Mouse (Mus musculus): Measurements from ENCODE around the gene Psmd12. TPM values are rescaled to one million over a fixed set of nuclear protein-coding genes. Genes with fewer than 3 reads are reported as not detected.

The Psmd12 gene
- polyA plus RNA-seq, 1 experiment = not detected

GRCm38 (mm10) chr11:107545747-107546476 lies 66.6 kb downstream of the Psmd12 start:
- 36% methylated on average over 13 of the region's 13 CpGs for WGBS
- Histone ChIP-seq H3K4me1 (ENCODE audit: control insufficient read depth, insufficient read depth, low read length) (peaks cover 9% of the 10 kb centered on the region), H3K27ac (ENCODE audit: insufficient read depth, low read depth, low read length) (no peak overlapping the region), H3K4me3 (ENCODE audit: insufficient read depth, low read depth, low read length) (no peak overlapping the region)
- no peak for TF ChIP-seq POLR2A (IDR thresholded peaks at IDR 0.05; ENCODE audit: insufficient read depth, low read depth, low read length)
- no peak for TF ChIP-seq CTCF (IDR thresholded peaks at IDR 0.05; ENCODE audit: insufficient read depth, low read depth, low read length)

GRCm38 (mm10) chr11:107546667-107547301 lies 67.5 kb downstream of the Psmd12 start:
- Histone ChIP-seq H3K27ac (ENCODE audit: insufficient read depth, low read depth, low read length) (no peak overlapping the region), H3K4me3 (ENCODE audit: insufficient read depth, low read depth, low read length) (peak overlapping the region; percentile 82), H3K4me1 (ENCODE audit: control insufficient read depth, insufficient read depth, low read length) (peaks cover 9% of the 10 kb centered on the region)
- TF ChIP-seq CTCF (IDR thresholded peaks at IDR 0.05; ENCODE audit: insufficient read depth, low read depth, low read length) (no peak), POLR2A (IDR thresholded peaks at IDR 0.05; ENCODE audit: insufficient read depth, low read depth, low read length) (no peak)
- WGBS = under 1% methylated on average over 37 of the region's 37 CpGs

- Histone ChIP-seq H3K4me3 (ENCODE audit: insufficient read depth, low read depth, low read length) (peak within 1 kb of the TSS; percentile 82), H3K4me1 (ENCODE audit: control insufficient read depth, insufficient read depth, low read length) (peaks cover 9% of the 10 kb centered on the region), H3K27ac (ENCODE audit: insufficient read depth, low read depth, low read length) (no peak within 1 kb of the TSS)
- no peak for TF ChIP-seq POLR2A (IDR thresholded peaks at IDR 0.05; ENCODE audit: insufficient read depth, low read depth, low read length)
- TF ChIP-seq CTCF (IDR thresholded peaks at IDR 0.05; ENCODE audit: insufficient read depth, low read depth, low read length) = 0 out of 2 replicates have a peak, but pooled peaks have one; percentile 9
- under 1% methylated on average over 70 of the region's 70 CpGs for WGBS
Measured at GRCm38 (mm10) chr11:107547351-107548203, 68.3 kb downstream of the Psmd12 start, which contains the start of gene Helz. TSS of gene Helz (plus strand) at chr11:107547930.

- TF ChIP-seq POLR2A (IDR thresholded peaks at IDR 0.05; ENCODE audit: insufficient read depth, low read depth, low read length) (no peak), CTCF (IDR thresholded peaks at IDR 0.05; ENCODE audit: insufficient read depth, low read depth, low read length) (no peak)
- H3K27ac ChIP-seq (ENCODE audit: insufficient read depth, low read depth, low read length) = no peak overlapping the region
- 5% methylated on average over 39 of the region's 39 CpGs for WGBS
- peaks cover 9% of the 10 kb centered on the region for H3K4me1 ChIP-seq (ENCODE audit: control insufficient read depth, insufficient read depth, low read length)
- H3K4me3 ChIP-seq (ENCODE audit: insufficient read depth, low read depth, low read length) = peak overlapping the region; percentile 82
Measured at GRCm38 (mm10) chr11:107548204-107548975, 69.1 kb downstream of the Psmd12 start.

Other genes starting within 250 kb of the Psmd12 start
- not detected in 2 replicates for gene Pitpnc1, start 8.8 kb upstream of the Psmd12 start, polyA plus RNA-seq (2012; ENCODE audit: insufficient read depth, insufficient read length, low replicate concordance, missing spikeins)
- gene Helz, start 68.4 kb downstream of the Psmd12 start, polyA plus RNA-seq (2012; ENCODE audit: insufficient read depth, insufficient read length, low replicate concordance, missing spikeins) = 77.6 TPM in 1 of 2 replicates, not detected in the other
- gene Cacng1, start 237.0 kb downstream of the Psmd12 start, polyA plus RNA-seq (2012; ENCODE audit: insufficient read depth, insufficient read length, low replicate concordance, missing spikeins) = not detected in 2 replicates

All from olfactory bulb, adult 2 months (tissue).